Mouse (Mus musculus): ENCODE measurements at regions not wholly inside any gene's neighbourhood (a gene's known extent, or its start where the extent isn't known, plus 50 kb on each side); places are given as distances from the start of the nearest gene placed in this dataset.
A peak's percentile ranks its signal among the peaks of the same experiment; 100 is the strongest.
"Not testable (repeated sequence)": the region's sequence is repeated elsewhere in the genome, so short reads cannot be mapped to it uniquely, and the experiment has no call there.

DNA sequence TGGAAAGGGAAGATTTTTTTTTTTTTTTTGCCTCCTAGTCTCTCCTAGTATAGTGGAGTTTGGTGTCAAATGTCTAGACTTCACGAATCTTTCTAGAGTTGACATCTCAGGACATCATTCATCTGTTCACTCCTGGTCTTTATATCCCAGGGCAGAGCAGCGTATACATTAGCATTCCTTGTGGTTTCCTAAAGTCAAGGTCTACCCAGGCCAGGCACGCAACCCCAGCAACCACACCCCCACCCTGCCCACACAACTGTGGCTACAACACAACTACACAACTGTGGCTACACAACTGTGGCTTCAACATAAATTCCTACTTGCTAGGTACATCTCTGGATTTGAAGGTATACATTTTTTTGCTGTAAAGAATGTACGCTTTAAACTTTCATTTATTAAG is 122.2 kb downstream of the Ppp1r3a start:
- DNase-seq = no peak

DNA sequence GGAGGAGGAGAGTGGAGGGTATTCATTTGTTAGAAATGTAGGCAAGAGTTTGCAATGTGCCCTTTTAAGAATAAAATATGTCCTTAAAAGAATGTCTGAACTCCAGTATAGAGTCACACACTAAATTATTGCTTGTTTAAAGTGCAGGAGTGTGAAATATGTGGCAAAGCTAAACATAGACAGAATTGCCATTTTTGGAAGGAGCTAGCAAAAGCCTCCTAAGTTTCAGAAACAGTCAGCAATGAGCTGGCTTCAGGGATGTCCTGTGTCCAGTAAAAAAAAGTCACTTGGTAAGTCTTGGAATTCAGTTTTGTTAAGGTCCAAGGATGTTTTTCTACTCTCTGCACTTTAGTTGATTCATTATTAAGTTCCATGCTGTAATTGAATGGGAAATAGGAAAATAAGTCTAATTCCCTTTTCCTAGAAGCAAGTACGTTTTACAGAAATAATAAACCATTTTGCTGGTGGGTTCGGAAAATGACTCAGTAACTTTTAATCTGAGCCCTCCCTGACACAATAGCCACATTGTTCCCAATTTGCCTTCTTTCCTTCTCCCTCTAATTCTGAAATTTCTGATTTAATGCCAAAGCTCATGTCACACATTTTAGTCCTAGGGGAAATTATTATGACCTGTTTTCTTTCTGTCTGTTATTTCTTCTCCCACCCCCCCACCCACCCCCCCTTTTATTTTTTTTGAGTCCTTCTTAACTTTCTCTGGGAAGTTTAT is 123.2 kb downstream of the Ppp1r3a start:
- DNase-seq = no peak

DNA sequence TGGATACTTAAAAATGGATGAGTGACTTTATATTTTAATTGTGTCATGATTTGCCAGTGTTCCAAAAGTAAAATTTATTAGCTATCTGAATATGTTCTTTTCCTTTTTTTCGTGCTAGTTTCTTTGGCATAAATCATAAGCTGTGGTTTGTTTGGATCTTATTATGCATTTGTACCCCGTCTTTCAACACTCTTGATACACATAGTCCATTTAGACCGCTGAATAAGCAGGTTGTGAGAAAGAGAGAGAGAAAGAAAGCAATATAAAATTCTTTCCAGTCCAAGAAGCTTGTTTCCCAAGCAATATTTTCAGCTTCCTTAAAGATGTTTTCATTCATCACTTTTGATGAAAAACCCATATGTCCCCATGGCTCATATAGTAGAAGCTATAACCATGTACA is 138.4 kb downstream of the Ppp1r3a start:
- DNase-seq = no peak

DNA sequence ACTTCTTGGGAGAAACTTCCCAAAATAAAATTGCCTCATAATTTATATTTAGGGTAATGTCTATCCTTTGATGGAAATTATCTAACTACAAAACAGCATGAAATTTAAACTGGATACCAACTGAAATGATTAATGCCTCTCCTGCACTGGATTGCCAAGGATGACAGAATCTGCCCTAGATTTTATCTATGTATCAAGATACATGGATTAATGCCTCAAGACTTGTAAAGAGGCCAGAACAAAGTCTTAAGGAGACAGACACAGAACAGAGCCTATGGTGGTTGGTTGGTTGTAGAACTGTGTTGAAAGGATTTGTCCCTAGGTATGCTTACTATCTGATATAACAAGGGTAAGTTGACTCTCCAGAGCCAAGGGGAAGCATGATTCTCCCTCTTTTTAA is 147.0 kb downstream of the Ppp1r3a start:
- DNase-seq = no peak

DNA sequence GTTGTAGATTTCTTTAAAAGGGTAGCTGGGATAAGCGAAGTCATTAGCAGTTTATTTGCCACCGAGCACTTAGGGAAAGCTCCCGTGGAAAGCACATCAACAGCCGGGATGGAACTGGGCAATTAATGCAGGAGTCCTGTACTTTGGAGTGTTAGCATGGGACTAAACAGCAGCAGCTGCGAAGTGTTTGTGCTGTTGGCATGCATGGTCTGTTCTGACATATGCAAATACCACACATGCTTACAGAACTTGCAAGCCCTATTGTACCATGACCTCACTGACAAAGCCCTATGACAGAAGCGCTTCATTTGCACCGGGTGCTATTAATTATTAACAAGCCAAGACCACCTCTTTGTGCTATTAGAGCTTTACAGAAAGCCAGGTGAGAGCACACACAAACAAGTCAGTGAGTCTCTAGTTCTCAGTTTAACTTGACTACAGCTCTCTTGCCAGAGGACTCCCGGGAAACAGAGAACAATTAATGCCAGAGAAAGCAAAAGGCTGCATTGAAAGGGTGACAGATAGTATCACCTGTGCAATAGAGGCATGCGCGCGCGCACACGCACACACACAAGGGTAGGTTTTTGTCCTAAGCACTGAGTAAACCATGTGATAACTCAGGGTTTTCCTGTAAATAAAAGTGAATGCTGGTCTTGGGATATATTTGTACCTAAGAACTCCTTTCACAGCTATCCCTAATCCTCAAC is 154.4 kb downstream of the Ppp1r3a start:
- peak; percentile 11 for DNase-seq

DNA sequence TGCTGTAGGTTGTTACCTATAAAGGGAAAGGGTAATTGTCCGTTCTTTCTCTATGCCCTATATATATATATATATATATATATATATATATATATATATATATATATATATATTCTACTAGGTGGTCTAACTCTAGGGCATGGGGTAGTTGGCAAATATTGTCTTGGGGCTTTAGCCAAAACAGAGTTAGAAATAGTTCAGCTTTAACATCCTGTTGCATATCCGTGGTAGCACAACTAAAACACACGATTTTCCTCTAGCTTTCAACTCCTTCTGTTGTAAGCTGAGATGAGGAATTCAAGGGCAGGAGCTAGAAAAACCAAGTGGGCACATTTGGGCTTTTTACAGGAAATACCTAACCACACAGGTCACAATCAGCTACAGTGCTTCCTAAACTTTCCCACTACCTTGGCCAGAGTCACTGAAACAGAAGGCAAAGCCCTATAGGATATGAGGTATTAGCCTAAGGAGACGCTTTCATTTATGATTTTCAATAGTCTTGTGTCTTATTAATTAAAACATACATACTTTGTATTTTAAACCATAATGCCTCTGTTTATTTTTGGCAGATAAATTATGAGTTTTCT is 158.1 kb downstream of the Ppp1r3a start:
- no peak for DNase-seq

DNA sequence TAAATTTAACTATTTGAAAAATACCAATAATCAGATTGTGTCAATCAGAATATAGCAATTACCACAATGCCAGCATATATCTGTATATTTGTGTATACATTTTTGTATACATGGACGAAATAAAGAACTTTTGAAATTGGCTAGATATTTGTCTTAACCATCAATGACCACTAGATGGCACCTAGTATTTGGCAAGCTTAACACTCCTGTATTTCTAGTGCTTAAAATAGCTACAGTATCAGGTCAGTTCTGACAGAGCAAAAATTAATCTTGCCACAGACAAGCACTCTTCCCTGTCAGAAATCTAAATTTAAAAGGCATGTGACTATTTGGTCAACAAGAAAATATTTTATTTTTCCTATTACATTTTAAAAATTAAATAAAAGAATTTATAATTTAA is 169.2 kb downstream of the Ppp1r3a start:
- DNase-seq = no peak

DNA sequence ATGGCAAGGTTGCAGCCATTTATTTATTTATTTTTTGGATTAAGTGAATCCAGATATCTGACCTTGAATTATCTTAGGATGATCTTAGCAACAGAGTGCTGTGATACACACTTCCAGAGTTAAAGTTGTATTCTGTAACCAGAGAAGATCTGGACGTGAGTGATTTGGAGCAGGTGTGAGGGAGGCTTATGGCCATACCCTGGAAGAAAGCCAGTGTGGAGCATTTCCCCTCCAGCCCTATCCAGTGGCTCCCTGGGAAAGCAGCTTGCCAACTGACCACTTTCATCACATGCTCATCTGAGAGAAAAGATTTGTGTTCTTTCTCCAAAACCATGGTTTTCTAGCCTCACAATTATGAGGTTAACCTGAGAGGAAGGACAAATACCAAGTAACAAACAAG is 171.2 kb downstream of the Ppp1r3a start:
- DNase-seq = no peak

DNA sequence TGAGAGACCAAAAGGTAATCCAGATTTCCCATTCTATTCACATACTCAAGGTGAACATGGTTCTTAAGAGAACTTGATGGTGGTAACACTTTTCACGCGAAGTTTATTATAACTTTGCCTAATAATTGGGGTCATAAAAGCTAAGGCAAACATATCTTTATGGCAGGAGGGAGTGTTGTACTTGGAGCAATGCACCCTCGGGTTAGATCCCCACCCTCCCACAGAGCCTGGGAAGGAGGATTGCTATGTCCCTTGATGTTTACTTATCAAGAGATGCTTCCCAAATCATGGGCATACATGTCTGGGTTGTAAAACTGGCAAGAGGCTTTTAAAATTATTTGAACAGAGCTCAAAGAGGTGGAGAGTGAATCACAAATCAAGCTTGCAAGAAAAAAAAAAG is 180.5 kb downstream of the Ppp1r3a start:
- no peak for DNase-seq

DNA sequence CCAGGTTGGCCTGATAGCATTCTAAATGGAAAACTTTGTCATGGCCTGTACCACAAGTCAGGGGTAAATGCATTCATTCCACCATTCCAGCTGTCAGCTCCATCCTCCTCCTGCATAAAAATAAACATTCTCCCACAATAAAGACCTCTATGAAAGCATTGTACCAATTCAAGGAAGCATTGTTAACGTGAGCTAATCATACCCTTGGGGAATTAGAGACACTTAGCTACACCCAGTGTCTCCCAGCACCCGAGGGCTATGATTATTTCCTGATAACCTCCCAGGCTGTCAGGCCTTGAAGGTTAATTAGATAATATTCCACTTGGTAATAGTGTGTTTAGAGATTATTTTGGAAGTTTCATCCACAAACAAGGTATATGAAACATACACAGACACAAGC is 182.1 kb downstream of the Ppp1r3a start:
- no peak for DNase-seq

DNA sequence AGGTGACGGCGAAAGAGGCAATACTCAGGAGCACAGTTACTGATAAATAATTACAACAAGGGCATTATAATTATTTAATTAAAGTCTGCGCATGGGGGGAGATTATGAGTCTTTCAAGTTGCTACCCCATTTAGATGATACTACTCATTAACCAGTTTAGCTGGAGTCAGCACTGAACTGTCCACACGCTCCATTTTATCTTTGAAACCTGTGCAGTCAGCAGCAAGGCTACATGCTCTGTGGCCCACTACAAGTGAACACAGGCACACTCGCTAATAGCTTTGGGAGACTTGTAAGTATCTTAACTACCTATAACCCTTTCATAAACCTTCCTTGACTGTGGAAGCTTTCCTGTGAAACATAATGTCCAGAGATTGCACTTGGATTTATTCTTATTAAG is 214.7 kb downstream of the Ppp1r3a start:
- no peak for DNase-seq

DNA sequence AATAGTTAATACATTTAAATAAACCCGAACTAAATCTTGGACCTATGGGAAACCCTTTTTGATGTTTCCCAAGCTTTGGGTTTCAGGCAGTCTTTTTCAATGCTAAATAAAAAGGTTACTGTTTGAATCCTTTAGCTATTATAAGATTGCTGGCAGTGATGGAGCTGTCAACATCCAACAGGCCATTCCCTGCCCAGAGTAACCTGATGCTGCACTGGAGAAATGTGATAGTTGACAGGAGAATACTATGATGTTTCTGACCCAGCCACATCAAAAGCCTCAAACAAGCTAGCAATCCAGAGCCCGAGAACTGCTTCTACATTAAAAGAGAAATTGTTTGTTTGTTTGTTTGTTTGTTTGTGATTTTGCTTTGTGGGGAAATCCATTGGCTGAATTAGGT is 226.0 kb downstream of the Ppp1r3a start:
- DNase-seq = no peak

DNA sequence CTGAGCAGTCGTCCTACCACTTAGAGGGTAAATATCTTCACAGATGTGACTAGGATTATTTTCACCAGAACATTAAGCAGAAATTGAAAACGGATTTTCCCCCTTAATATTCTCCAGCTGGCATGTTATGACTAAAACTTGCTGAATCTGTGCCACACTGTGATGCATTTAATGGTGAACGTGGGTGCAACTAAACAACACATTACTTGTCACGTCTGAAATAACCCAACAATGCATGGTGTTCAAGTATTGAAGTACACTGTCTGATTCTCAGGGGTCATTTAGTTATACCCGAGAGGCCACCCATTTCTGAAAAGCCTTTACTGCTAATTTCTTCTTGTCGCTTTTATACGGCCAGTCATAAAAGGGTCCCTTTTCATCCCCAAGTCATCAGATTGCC is 226.5 kb downstream of the Ppp1r3a start:
- DNase-seq = no peak

DNA sequence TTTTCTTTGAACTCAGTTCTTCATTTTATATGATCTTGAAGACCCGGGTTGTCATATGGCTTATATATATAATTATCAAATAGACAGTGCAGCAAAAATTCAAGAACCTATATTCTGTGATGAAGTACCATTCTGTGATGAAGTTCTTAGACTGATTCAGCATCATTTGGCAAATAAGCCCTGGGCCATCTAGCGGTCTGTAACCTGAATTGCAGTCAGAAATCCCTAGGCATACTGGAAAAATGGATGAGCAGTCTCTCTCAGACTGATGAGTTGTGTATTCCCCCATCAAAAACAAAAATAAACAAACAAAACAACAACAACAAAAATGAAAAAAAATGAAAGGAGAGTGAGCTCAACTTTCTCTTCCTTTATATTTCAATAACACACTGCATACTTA is 232.3 kb downstream of the Ppp1r3a start:
- peak; percentile 7 for DNase-seq

DNA sequence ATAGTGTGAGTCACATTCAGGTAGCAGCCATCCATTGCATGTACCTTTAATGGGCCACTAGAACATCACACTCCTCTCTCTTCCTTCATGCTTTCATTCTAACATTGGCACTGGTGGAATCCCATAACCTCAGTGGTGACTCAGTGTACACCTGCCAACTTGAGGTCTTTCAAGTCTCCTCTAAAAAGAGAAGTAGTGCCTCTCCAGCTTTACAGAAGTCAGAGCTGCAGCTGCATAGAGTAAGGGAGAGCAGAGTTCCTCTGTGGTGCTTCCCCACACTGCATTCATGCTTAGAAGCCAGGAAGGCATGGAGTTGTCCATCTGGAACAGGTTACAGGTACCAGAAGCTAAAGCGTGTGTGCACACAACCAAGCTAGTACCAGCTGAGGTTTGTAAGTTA is 233.8 kb downstream of the Ppp1r3a start:
- DNase-seq = no peak

DNA sequence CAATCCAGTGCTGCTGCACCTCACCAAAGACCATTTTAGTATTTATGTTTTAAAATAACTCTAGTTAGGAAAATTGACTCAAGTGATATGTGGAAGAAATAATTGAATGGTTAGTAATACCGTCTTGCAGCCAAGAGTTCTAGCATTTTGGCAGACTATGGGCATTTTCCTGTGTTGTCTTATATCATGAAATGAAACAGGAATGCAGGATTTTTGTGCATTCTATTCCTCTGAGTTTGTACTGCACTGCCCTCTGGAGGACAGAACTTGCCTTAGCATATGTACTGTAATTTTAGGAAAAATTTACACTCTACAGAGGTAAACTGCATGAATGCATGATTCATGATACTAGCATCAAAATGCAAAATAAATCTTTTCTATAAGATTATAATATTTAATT is 250.9 kb downstream of the Ppp1r3a start:
- peak; percentile 53 for DNase-seq

DNA sequence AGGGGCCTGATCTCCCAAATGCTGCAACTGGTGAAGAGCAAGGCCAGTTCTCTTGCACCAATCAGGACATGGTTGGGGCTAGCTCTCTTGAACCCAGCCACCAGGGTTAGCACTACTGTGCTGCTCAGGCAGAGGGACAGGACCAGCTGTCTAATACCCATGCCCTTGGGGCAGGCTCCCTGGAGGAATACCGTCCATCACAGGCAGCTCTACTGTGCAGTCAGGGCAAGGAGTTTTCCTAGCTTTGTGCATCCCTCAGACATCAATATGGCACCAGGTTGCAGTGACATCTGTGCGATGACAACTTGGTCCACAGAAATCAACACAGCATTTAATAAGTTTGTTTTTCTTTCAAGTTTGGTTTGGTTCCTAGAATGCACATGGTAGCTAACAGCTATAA is 254.4 kb downstream of the Ppp1r3a start:
- no peak for DNase-seq

DNA sequence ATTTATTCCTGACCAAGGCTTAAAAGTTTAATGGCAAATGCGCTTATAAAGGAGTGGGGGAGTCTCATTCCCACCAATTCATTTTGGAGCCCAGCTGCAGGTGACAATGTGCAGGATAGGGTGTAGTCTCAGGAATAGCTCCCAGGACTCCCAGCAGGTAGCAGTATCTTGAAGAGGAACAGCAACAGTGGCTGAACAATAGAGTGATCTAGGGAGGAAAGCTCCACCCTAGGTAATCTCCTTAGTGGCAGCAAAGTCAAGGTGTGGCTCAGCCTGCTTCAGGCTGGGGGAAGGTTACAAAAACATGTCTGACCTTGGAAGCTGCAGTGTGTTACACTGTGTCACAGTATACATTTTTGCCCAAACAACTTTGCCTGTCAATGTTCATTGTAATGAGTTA is 255.2 kb downstream of the Ppp1r3a start:
- DNase-seq = not testable (repeated sequence)

DNA sequence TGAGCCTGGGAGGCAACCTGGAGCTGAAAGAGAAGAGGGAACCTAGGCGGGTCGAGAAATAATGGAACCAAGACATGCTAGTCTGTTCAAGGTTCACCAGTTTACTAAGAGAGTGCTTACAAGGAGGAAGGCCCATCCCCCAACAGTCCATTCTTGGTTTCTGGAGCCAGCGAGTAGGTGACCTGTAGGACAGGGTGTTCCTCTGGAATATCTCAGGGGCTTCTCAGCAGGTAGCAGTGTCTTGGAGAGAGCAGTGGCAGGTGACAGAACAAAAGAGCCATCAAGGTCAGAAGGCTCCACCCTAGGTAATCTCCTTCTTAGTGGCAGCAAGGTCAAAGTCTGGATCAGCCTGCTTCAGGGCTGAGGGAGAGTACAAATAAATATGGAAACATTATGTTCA is 268.4 kb downstream of the Ppp1r3a start:
- DNase-seq = not testable (repeated sequence)

DNA sequence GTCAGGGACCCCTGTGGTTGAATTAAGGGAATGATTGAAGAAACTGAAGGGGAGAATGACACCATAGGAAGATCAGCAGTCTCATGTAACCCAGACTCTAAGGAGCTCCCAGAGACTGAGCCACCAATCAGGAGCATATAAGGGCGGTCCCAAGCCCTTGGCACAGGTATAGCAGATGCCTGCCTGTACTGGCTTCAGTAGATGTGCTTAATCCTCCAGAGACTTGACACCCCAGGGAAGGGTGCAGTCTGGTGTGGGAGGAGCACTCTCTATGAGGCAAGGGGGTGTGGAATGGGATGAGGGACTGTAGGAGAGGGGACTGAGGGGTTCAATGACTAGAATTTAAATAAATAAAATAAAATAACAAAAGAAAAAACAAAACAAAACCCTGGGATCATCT is 298.7 kb downstream of the Ppp1r3a start:
- DNase-seq = no peak

DNA sequence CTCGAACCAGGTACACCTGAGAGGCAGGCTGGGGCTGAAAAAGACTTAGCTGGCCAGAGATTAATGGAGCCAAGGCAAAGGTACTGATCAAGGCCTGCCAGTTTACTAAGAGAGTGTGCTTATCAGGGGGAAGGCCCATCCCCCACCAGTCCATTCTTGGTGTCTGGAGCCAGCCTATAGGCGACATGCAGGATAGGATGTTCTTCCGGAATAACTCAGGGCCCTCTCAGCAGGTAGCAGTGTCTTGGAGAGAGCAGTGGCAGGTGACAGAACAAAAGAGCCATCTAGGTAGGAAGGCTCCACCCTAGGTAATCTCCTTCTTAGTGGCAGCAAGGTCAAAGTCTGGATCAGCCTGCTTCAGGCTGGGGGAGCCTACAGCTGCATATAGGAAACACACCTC is 301.8 kb downstream of the Ppp1r3a start:
- not testable (repeated sequence) for DNase-seq

DNA sequence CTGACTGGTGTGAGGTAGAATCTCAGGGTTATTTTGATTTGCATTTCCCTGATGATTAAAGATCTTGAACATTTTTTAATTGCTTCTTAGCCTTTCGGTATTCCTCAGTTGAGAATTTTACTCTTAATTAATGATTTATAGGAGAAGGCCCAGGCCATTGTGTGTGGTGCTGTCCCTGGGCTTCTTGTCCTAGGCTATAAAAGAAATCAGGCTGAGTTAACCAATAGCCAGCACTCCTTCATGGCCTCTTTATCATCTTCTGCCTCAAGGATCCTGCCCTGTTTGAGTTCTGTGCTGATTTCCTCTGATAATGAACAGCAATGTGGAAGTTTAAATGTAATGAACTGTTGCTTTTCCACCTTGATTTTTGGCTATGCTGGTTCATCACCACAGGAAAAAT is 323.3 kb downstream of the Ppp1r3a start:
- DNase-seq = no peak

DNA sequence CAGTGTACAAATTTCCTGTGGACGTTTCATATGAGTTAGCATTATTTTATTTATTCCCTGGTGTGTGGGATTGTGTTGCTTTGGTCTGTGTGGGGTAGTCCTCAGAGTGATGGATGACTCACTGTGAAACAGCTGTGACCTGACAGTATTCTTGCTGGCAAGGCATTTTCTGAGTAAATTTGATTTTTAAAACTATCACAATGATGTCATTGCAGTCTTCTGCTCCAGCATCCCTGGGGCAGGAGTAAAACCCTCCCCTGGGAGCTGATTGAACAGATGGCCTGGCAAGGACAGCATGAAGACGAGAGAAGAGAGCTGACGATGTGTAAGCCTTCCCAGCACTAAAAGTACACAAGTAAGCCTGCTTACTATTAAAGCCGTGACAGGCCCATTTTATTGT is 345.3 kb downstream of the Ppp1r3a start:
- peak; percentile 41 for DNase-seq

DNA sequence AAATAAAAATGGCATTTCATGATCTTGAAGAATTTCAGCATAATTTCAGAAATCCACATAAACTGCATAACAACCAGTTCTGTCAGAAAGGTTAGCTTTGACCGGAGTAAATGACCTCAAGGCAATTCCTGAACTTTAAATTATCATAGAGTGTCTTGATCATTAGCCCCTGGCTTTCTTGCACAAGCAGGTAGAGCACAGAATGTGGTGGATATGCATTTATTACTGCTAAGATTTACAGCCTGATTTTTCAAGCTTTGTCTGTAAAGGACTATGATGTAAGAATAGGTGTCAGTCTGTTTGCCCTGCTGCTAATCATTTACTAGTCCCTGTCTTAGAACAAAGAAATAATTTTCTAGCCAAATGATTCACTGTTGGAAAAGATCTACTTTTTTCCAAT is 347.3 kb downstream of the Ppp1r3a start:
- DNase-seq = no peak

Data from heart, postnatal 4 days (tissue).